Mouse (Mus musculus): Measurements from ENCODE around the gene Id1. TPM values are rescaled to one million over a fixed set of nuclear protein-coding genes. Genes with fewer than 3 reads are reported as not detected.
A peak's percentile ranks its signal among the peaks of the same experiment; 100 is the strongest.

Gene Id1
- polyA plus RNA-seq, 1 experiment from 2014 or later, result 38.8 TPM

GRCm38 (mm10) chr2:152764172-152765044 is 28.4 kb downstream of the Id1 start:
- peak; percentile 40 for DNase-seq
- 1% methylated on average over 14 of the region's 14 CpGs for WGBS
- peak overlapping the region; percentile 29 for H3K4me2 ChIP-seq (ENCODE audit: low read length)
- peaks cover 5% of the 10 kb centered on the region; the same call in 1 of the 2 replicates for H3K4me1 ChIP-seq (ENCODE audit: control insufficient read depth, insufficient read depth, low read length)
- H3K27ac ChIP-seq (replicated peaks; ENCODE audit: low read depth, low read length), result no peak overlapping the region
- no peak overlapping the region for H3K4me3 ChIP-seq (replicated peaks; ENCODE audit: low read depth, low read length)
- H3K9ac ChIP-seq (replicated peaks; ENCODE audit: low read length), result no peak overlapping the region
- H3K36me3 ChIP-seq (ENCODE audit: control insufficient read depth, insufficient read depth, low read length), result no peaks in the 10 kb centered on the region
- no peak for ATAC-seq (ENCODE audit: low FRiP score, low TSS enrichment)
- H3K27me3 ChIP-seq (ENCODE audit: control insufficient read depth, insufficient read depth, low read length), result no peaks in the 10 kb centered on the region
- no peaks in the 10 kb centered on the region for H3K9me3 ChIP-seq (ENCODE audit: control insufficient read depth, low read length)

GRCm38 (mm10) chr2:152765045-152765674 is 29.1 kb downstream of the Id1 start:
- ATAC-seq (ENCODE audit: low FRiP score, low TSS enrichment), result no peak

GRCm38 (mm10) chr2:152766387-152767123 is 30.5 kb downstream of the Id1 start:
- H3K4me2 ChIP-seq (ENCODE audit: low read length), result no peak overlapping the region
- ATAC-seq (ENCODE audit: low FRiP score, low TSS enrichment) (no peak), DNase-seq (peak; percentile 78)
- 22% methylated on average over 25 of the region's 25 CpGs for WGBS
- no peak overlapping the region for H3K9ac ChIP-seq (replicated peaks; ENCODE audit: low read length)
- H3K4me3 ChIP-seq (replicated peaks; ENCODE audit: low read depth, low read length), result no peak overlapping the region
- no peaks in the 10 kb centered on the region for H3K36me3 ChIP-seq (ENCODE audit: control insufficient read depth, insufficient read depth, low read length)
- H3K27me3 ChIP-seq (ENCODE audit: control insufficient read depth, insufficient read depth, low read length), result no peaks in the 10 kb centered on the region
- no peaks in the 10 kb centered on the region for H3K9me3 ChIP-seq (ENCODE audit: control insufficient read depth, low read length)
- no peak overlapping the region for H3K27ac ChIP-seq (replicated peaks; ENCODE audit: low read depth, low read length)
- H3K4me1 ChIP-seq (ENCODE audit: control insufficient read depth, insufficient read depth, low read length), result peaks cover 5% of the 10 kb centered on the region; the same call in 1 of the 2 replicates

More at GRCm38 (mm10) chr2:152765045-152765674, 29.1 kb downstream of the Id1 start:
- Histone ChIP-seq H3K36me3 (ENCODE audit: control insufficient read depth, insufficient read depth, low read length) (no peaks in the 10 kb centered on the region), H3K4me1 (ENCODE audit: control insufficient read depth, insufficient read depth, low read length) (peaks cover 5% of the 10 kb centered on the region; the same call in 1 of the 2 replicates), H3K9ac (replicated peaks; ENCODE audit: low read length) (no peak overlapping the region), H3K4me3 (replicated peaks; ENCODE audit: low read depth, low read length) (no peak overlapping the region), H3K27ac (replicated peaks; ENCODE audit: low read depth, low read length) (no peak overlapping the region), H3K4me2 (ENCODE audit: low read length) (peak overlapping the region; percentile 29), H3K27me3 (ENCODE audit: control insufficient read depth, insufficient read depth, low read length) (no peaks in the 10 kb centered on the region), H3K9me3 (ENCODE audit: control insufficient read depth, low read length) (no peaks in the 10 kb centered on the region)
- WGBS, result 22% methylated on average over 7 of the region's 7 CpGs
- no peak for DNase-seq

GRCm38 (mm10) chr2:152767618-152768271 is 31.7 kb downstream of the Id1 start:
- Histone ChIP-seq H3K27me3 (ENCODE audit: control insufficient read depth, insufficient read depth, low read length) (no peaks in the 10 kb centered on the region), H3K4me3 (replicated peaks; ENCODE audit: low read depth, low read length) (no peak overlapping the region), H3K9me3 (ENCODE audit: control insufficient read depth, low read length) (no peaks in the 10 kb centered on the region), H3K36me3 (ENCODE audit: control insufficient read depth, insufficient read depth, low read length) (no peaks in the 10 kb centered on the region), H3K9ac (replicated peaks; ENCODE audit: low read length) (no peak overlapping the region), H3K4me2 (ENCODE audit: low read length) (no peak overlapping the region), H3K4me1 (ENCODE audit: control insufficient read depth, insufficient read depth, low read length) (peaks cover 5% of the 10 kb centered on the region; the same call in 1 of the 2 replicates), H3K27ac (replicated peaks; ENCODE audit: low read depth, low read length) (no peak overlapping the region)
- WGBS, result 64% methylated on average over 12 of the region's 12 CpGs
- ATAC-seq (ENCODE audit: low FRiP score, low TSS enrichment) (no peak), DNase-seq (peak; percentile 52)

GRCm38 (mm10) chr2:152769677-152770076 is 33.6 kb downstream of the Id1 start:
- DNase-seq, result no peak
- peaks cover under 1% of the 10 kb centered on the region; the same call in 1 of the 2 replicates for H3K4me1 ChIP-seq (ENCODE audit: control insufficient read depth, insufficient read depth, low read length)
- no peaks in the 10 kb centered on the region for H3K9me3 ChIP-seq (ENCODE audit: control insufficient read depth, low read length)
- H3K36me3 ChIP-seq (ENCODE audit: control insufficient read depth, insufficient read depth, low read length), result no peaks in the 10 kb centered on the region
- WGBS, result 89% methylated on average over 7 of the region's 7 CpGs
- H3K27me3 ChIP-seq (ENCODE audit: control insufficient read depth, insufficient read depth, low read length), result no peaks in the 10 kb centered on the region
- H3K4me3 ChIP-seq (replicated peaks; ENCODE audit: low read depth, low read length), result no peak overlapping the region
- H3K4me2 ChIP-seq (ENCODE audit: low read length), result no peak overlapping the region
- no peak for ATAC-seq (ENCODE audit: low FRiP score, low TSS enrichment)
- H3K27ac ChIP-seq (replicated peaks; ENCODE audit: low read depth, low read length), result no peak overlapping the region
- no peak overlapping the region for H3K9ac ChIP-seq (replicated peaks; ENCODE audit: low read length)

GRCm38 (mm10) chr2:152771571-152771970 is 35.5 kb downstream of the Id1 start:
- Histone ChIP-seq H3K9ac (replicated peaks; ENCODE audit: low read length) (no peak overlapping the region), H3K4me1 (ENCODE audit: control insufficient read depth, insufficient read depth, low read length) (no peaks in the 10 kb centered on the region), H3K36me3 (ENCODE audit: control insufficient read depth, insufficient read depth, low read length) (0 out of 2 replicates have a peak, but pooled peaks cover under 1% of the 10 kb centered on the region), H3K27ac (replicated peaks; ENCODE audit: low read depth, low read length) (no peak overlapping the region), H3K4me2 (ENCODE audit: low read length) (no peak overlapping the region), H3K4me3 (replicated peaks; ENCODE audit: low read depth, low read length) (no peak overlapping the region), H3K27me3 (ENCODE audit: control insufficient read depth, insufficient read depth, low read length) (no peaks in the 10 kb centered on the region), H3K9me3 (ENCODE audit: control insufficient read depth, low read length) (no peaks in the 10 kb centered on the region)
- DNase-seq (no peak), ATAC-seq (ENCODE audit: low FRiP score, low TSS enrichment) (no peak)
- WGBS, result 95% methylated on average over 9 of the region's 9 CpGs

GRCm38 (mm10) chr2:152772231-152772630 is 36.2 kb downstream of the Id1 start:
- no peak for DNase-seq
- no peak for ATAC-seq (ENCODE audit: low FRiP score, low TSS enrichment)
- no peak overlapping the region for H3K4me3 ChIP-seq (replicated peaks; ENCODE audit: low read depth, low read length)
- no peaks in the 10 kb centered on the region for H3K9me3 ChIP-seq (ENCODE audit: control insufficient read depth, low read length)
- no peak overlapping the region for H3K27ac ChIP-seq (replicated peaks; ENCODE audit: low read depth, low read length)
- no peaks in the 10 kb centered on the region for H3K27me3 ChIP-seq (ENCODE audit: control insufficient read depth, insufficient read depth, low read length)
- no peak overlapping the region for H3K4me2 ChIP-seq (ENCODE audit: low read length)
- H3K4me1 ChIP-seq (ENCODE audit: control insufficient read depth, insufficient read depth, low read length), result no peaks in the 10 kb centered on the region
- H3K9ac ChIP-seq (replicated peaks; ENCODE audit: low read length), result no peak overlapping the region
- H3K36me3 ChIP-seq (ENCODE audit: control insufficient read depth, insufficient read depth, low read length), result 0 out of 2 replicates have a peak, but pooled peaks cover 3% of the 10 kb centered on the region
- WGBS, result 8% methylated on average over 1 of the region's 1 CpGs

GRCm38 (mm10) chr2:152775357-152775756 is 39.3 kb downstream of the Id1 start:
- Histone ChIP-seq H3K9ac (replicated peaks; ENCODE audit: low read length) (no peak overlapping the region), H3K4me1 (ENCODE audit: control insufficient read depth, insufficient read depth, low read length) (no peaks in the 10 kb centered on the region), H3K4me2 (ENCODE audit: low read length) (no peak overlapping the region), H3K27ac (replicated peaks; ENCODE audit: low read depth, low read length) (no peak overlapping the region), H3K4me3 (replicated peaks; ENCODE audit: low read depth, low read length) (no peak overlapping the region), H3K27me3 (ENCODE audit: control insufficient read depth, insufficient read depth, low read length) (no peaks in the 10 kb centered on the region), H3K36me3 (ENCODE audit: control insufficient read depth, insufficient read depth, low read length) (peaks cover 13% of the 10 kb centered on the region), H3K9me3 (ENCODE audit: control insufficient read depth, low read length) (no peaks in the 10 kb centered on the region)
- 84% methylated on average over 4 of the region's 4 CpGs for WGBS
- DNase-seq, result no peak
- ATAC-seq (ENCODE audit: low FRiP score, low TSS enrichment), result no peak

Data from midbrain, embryonic 14.5 days (tissue).